Mouse (Mus musculus): ENCODE results near the gene Stoml2.

DNA sequence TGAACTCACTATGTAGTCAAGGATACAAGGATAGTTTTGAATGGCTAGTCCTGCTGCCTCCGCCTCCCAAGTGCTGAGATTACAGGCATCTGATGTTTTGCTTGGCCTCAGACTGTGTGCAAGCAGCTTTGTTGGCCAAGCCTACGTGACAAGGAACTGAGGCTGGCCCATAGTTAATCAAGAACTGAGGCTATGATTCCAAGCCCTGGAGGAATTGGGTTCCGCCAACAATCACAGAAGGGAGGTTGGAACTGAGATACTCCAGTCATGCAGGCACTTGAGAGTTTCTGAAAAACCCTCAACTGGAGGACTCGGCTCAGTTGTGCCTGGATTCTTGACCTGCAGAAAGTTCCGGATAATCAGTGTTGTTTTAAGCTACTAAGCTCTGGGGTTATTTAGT lies 26.1 kb upstream of the Stoml2 start:
- no peak for TF ChIP-seq EP300 (IDR thresholded peaks at IDR 0.05)
- no peak for TF ChIP-seq CTCF (IDR thresholded peaks at IDR 0.05)

All from lung, postnatal 0 days (tissue).